23 mouse cellular contexts compared by ENCODE assay signal in the genomic region with DNA sequence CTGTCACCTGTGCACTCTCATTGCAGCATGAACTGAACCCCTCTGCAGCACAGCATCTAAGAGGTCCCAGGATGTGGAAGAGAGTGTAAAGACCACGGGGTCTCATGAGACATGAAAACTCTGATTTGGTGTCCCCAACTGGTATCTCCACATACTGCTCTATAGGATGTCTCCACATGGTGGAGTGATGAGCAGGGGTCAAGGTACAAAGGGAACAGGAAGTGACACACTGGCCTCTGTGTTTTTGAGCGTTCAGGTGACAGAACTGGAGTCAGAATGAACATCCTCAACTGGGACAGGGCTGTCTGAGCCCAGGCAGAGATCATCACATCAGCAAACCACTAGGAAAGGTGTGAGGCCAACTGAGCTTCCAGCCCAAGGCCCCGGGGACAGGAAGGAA. TPM values are rescaled to one million over a fixed set of nuclear protein-coding genes. Genes with fewer than 3 reads are reported as not detected.
DNase-seq lines count a peak whose midpoint lies in the region; ATAC-seq and TF ChIP-seq lines count a peak whose summit lies in the region.
"Had no signal": no experiment of that assay in that cellular context is flagged by ENCODE, and none has a peak within 500 bp of the region (broad histone marks: within the 10 kb centered on the region; RNA-seq: fewer than 3 reads in every experiment).

No protein-coding gene starts in this region.

- TF ChIP-seq EP300 in heart, adult 2 months (IDR thresholded peaks at IDR 0.05; ENCODE audit: insufficient read depth, low read depth, low read length): no peak

- no peak overlapping the region for H3K9ac ChIP-seq in heart, adult 2 months (ENCODE audit: low read depth, low read length)
- no peak overlapping the region for H3K9ac ChIP-seq in lung, embryonic 14.5 days
- H3K9ac ChIP-seq: forebrain, postnatal 0 days; heart, embryonic 13.5 days; hindbrain, embryonic 13.5 days; midbrain, embryonic 15.5 days had no signal

- peak; percentile 20 for TF ChIP-seq CTCF in heart, adult 2 months (IDR thresholded peaks at IDR 0.05)
- peak; percentile 8; the same call in 1 of the 2 replicates for TF ChIP-seq CTCF in lung, embryonic 14.5 days (IDR thresholded peaks at IDR 0.05; ENCODE audit: low read depth)

- no peaks in the 10 kb centered on the region for H3K9me3 ChIP-seq in lung, embryonic 14.5 days (ENCODE audit: low read depth, low read length)
- H3K9me3 ChIP-seq: heart, embryonic 13.5 days; hindbrain, embryonic 13.5 days; midbrain, embryonic 15.5 days had no signal

- H3K27ac ChIP-seq in heart, adult 2 months: no peak overlapping the region
- no peak overlapping the region for H3K27ac ChIP-seq in lung, embryonic 14.5 days (ENCODE audit: low read depth)
- H3K27ac ChIP-seq: heart, embryonic 13.5 days; midbrain, embryonic 15.5 days had no signal

- H3K36me3 ChIP-seq in heart, adult 2 months (ENCODE audit: control insufficient read depth, insufficient read depth, low read length): no peaks in the 10 kb centered on the region
- H3K36me3 ChIP-seq in lung, embryonic 14.5 days (ENCODE audit: insufficient read depth): no peaks in the 10 kb centered on the region
- H3K36me3 ChIP-seq: heart, embryonic 13.5 days; midbrain, embryonic 15.5 days had no signal

- H3K4me3 ChIP-seq in heart, adult 2 months: no peak overlapping the region
- no peak overlapping the region for H3K4me3 ChIP-seq in lung, embryonic 14.5 days (ENCODE audit: low read depth, low read length)
- H3K4me3 ChIP-seq: heart, embryonic 13.5 days; hindbrain, embryonic 13.5 days; midbrain, embryonic 15.5 days had no signal

- no peaks in the 10 kb centered on the region for H3K27me3 ChIP-seq in heart, adult 2 months (ENCODE audit: control insufficient read depth, insufficient read depth, low read length)
- H3K27me3 ChIP-seq in lung, embryonic 14.5 days (ENCODE audit: insufficient read depth, low read length): no peaks in the 10 kb centered on the region
- H3K27me3 ChIP-seq: heart, embryonic 13.5 days; hindbrain, embryonic 13.5 days; midbrain, embryonic 15.5 days had no signal

- no peak for ATAC-seq in lung, embryonic 14.5 days (ENCODE audit: insufficient read depth)
- 0 out of 2 replicates have a peak, but pooled peaks have one; percentile 18 for ATAC-seq in megakaryocyte, adult 5-6 weeks (ENCODE audit: poor library complexity, severe bottlenecking)
- ATAC-seq: forebrain, postnatal 0 days; midbrain, embryonic 15.5 days had no signal

- peaks cover 13% of the 10 kb centered on the region for H3K4me1 ChIP-seq in heart, adult 2 months (ENCODE audit: control insufficient read depth, insufficient read depth, low read length)
- H3K4me1 ChIP-seq in lung, embryonic 14.5 days (ENCODE audit: insufficient read depth): peaks cover 14% of the 10 kb centered on the region; the same call in 1 of the 2 replicates

- DNase-seq in heart, adult 2 months: no peak
- DNase-seq in heart, postnatal 14 days: no peak
- no peak for DNase-seq in lung, embryonic 14.5 days
- DNase-seq in lung, adult 18-20 months: no peak
- DNase-seq in CD4-positive helper T cell, adult 2 months (ENCODE audit: low read depth, low spot score): peak; percentile 16
- no peak for DNase-seq in left cerebral cortex, adult 8-10 months (ENCODE audit: low spot score in 2 of 2)
- DNase-seq in spleen, adult 12 weeks (ENCODE audit: low spot score): no peak
- DNase-seq: adrenal gland, postnatal 36 days; cerebellum, adult 11-12 months; cerebellum, postnatal 14 days; forebrain, postnatal 0 days; gastrocnemius, postnatal 25 days; heart, adult 18-20 months; kidney, adult 9 months; lung, adult 2 months; lung, postnatal 4 days; spleen, adult 18-20 months; thymus, postnatal 14 days had no signal

- no peak overlapping the region for H3K4me2 ChIP-seq in lung, embryonic 14.5 days
- H3K4me2 ChIP-seq: heart, embryonic 13.5 days; hindbrain, embryonic 13.5 days; liver, embryonic 11.5 days; midbrain, embryonic 15.5 days had no signal

- intact Hi-C loops in heart, adult 2 months (cut with DNase I): no loop called here
- intact Hi-C loops in heart, postnatal 14 days (cut with DNase I): no loop called here

- H3K79me2 ChIP-seq in heart, adult 2 months (replicated peaks; ENCODE audit: control insufficient read depth, insufficient read depth, low read length): peaks cover 2% of the 10 kb centered on the region; the same call in 1 of the 2 replicates

- TF ChIP-seq POLR2A in heart, adult 2 months (IDR thresholded peaks at IDR 0.05; ENCODE audit: insufficient read depth, low read depth, low read length): no peak

- 54% methylated on average over 3 of the region's 3 CpGs for WGBS in heart, adult 2 months
- 69% methylated on average over 3 of the region's 3 CpGs for WGBS in lung, embryonic 14.5 days

RNA-seq across cellular contexts. Expression of a gene that starts 15.3 kb away (rescaled TPM):
- total RNA-seq in heart, adult 2 months (2021): 1 to 10 TPM; 1.1 TPM
- polyA plus RNA-seq in heart, adult 2 months (2012; rRNA removed): 3.3 and 4.1 TPM in 2 replicates
- total RNA-seq in heart, postnatal 14 days (2021): 1 to 10 TPM; 1.4 to 1.6 TPM
- 0.88 and 1.8 TPM in 2 replicates for polyA plus RNA-seq in lung, embryonic 14.5 days (2014; fragmentation: Nextera tagmentation; extraction: Ambion mirVana)
- total RNA-seq in megakaryocyte, adult 5-6 weeks (2015): 0.09 and 0.14 TPM in 2 replicates
- 0.22 and 0.69 TPM in 2 replicates for total RNA-seq in megakaryocyte, adult 5-6 weeks (2017)
- total RNA-seq in left cerebral cortex, adult 8-10 months (2022): 10 to 100 TPM; 10.6 to 17.9 (median 14.5) TPM

Comparison
In these comparisons a context has a peak if more than half of its experiments do, and no peak if none do; other contexts are left out.
1. RNA of a gene that starts 15.3 kb away (total RNA-seq): 10.6 to 17.9 TPM in left cerebral cortex, adult 8-10 months; 1.4 to 1.6 TPM in heart, postnatal 14 days, 1.1 TPM in heart, adult 2 months and 0.09 to 0.69 TPM in megakaryocyte, adult 5-6 weeks; every median in the first group is over 4 times any median in the second.